9 mouse cellular contexts compared by ENCODE assay signal in the genomic region with DNA sequence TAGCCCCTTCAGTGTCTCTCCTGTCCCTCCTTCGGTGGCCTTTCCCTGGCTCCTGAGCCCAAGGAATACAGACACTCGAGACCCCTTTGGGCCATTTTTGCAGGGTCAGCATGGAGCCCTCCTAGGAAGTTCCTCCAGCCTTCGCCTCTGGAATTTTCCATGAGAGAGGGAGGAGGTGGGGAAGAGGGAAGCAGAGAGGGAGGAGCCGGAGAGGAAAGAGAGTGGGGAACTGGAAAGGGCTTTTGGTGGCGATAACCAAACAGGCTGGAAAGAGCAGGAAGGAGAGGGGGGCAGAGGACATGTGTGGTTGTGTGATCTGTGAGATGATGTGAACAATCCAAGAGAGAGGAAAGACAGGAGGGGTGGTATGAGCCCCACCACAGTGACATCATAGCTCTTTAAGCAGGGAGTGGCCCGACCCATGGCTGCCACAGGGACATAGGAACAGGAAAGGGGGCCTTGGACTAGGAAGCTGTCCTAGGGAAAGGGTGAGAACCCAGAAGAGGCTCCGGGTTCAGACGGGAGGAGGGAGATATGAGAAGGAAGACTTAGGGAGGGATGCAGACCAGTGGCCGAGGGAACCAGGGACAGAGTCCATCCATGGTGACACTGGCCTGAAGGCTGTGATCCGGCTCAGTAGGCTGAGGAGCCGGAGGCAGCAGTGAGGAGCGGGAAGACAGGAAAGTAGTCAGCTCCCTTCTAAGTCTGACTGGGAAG. TPM values are rescaled to one million over a fixed set of nuclear protein-coding genes. Genes with fewer than 3 reads are reported as not detected.
A peak's percentile ranks its signal among the peaks of the same experiment; 100 is the strongest.
DNase-seq lines count a peak whose midpoint lies in the region; ATAC-seq and TF ChIP-seq lines count a peak whose summit lies in the region.
"Had no signal": no experiment of that assay in that cellular context is flagged by ENCODE, and none has a peak within 500 bp of the region (broad histone marks: within the 10 kb centered on the region; RNA-seq: fewer than 3 reads in every experiment).

No protein-coding gene starts in this region.

- H3K4me2 ChIP-seq in forebrain, embryonic 13.5 days = no peak overlapping the region
- no peak overlapping the region for H3K4me2 ChIP-seq in midbrain, embryonic 16.5 days (ENCODE audit: low read length)
- no peak overlapping the region for H3K4me2 ChIP-seq in midbrain, postnatal 0 days (ENCODE audit: low read depth, low read length, poor library complexity, severe bottlenecking)
- no peak overlapping the region for H3K4me2 ChIP-seq in limb, embryonic 13.5 days (replicated peaks)
- H3K4me2 ChIP-seq in stomach, embryonic 16.5 days (ENCODE audit: low read depth, low read length) = no peak overlapping the region

- WGBS in forebrain, embryonic 10.5 days = 63% methylated on average over 12 of the region's 12 CpGs
- 62% methylated on average over 12 of the region's 12 CpGs for WGBS in forebrain, embryonic 13.5 days
- WGBS in midbrain, embryonic 16.5 days = 56% methylated on average over 12 of the region's 12 CpGs
- 62% methylated on average over 12 of the region's 12 CpGs for WGBS in midbrain, postnatal 0 days
- WGBS in limb, embryonic 13.5 days = 53% methylated on average over 12 of the region's 12 CpGs
- WGBS in stomach, embryonic 16.5 days = 51% methylated on average over 12 of the region's 12 CpGs

- no peak overlapping the region for H3K9ac ChIP-seq in forebrain, embryonic 13.5 days
- 0 out of 2 replicates have a peak overlapping the region, but pooled peaks have one; percentile 36 for H3K9ac ChIP-seq in midbrain, embryonic 16.5 days (ENCODE audit: low read depth, low read length)
- H3K9ac ChIP-seq in midbrain, postnatal 0 days (replicated peaks; ENCODE audit: low read length, poor library complexity, severe bottlenecking) = no peak overlapping the region
- peak overlapping the region; percentile 43 for H3K9ac ChIP-seq in limb, embryonic 13.5 days
- H3K9ac ChIP-seq in stomach, embryonic 16.5 days (ENCODE audit: low read length) = peak overlapping the region; percentile 40

- no peak for TF ChIP-seq CTCF in midbrain, postnatal 0 days (IDR thresholded peaks at IDR 0.05)

- peaks cover 28% of the 10 kb centered on the region for H3K27me3 ChIP-seq in forebrain, embryonic 10.5 days (ENCODE audit: poor library complexity, severe bottlenecking)
- 0 out of 2 replicates have a peak, but pooled peaks cover 2% of the 10 kb centered on the region for H3K27me3 ChIP-seq in forebrain, embryonic 13.5 days
- H3K27me3 ChIP-seq in midbrain, embryonic 16.5 days (ENCODE audit: control insufficient read depth, insufficient read depth, low read depth, low read length) = no peaks in the 10 kb centered on the region; the same call in 1 of the 2 replicates
- H3K27me3 ChIP-seq in midbrain, postnatal 0 days (ENCODE audit: insufficient read depth, low read length) = no peaks in the 10 kb centered on the region
- peaks cover 17% of the 10 kb centered on the region for H3K27me3 ChIP-seq in limb, embryonic 13.5 days
- H3K27me3 ChIP-seq in stomach, embryonic 16.5 days (ENCODE audit: control insufficient read depth, insufficient read depth, low read length) = no peaks in the 10 kb centered on the region

- DNase-seq in forebrain, embryonic 10.5 days (ENCODE audit: extremely low spot score, low spot score) = no peak
- DNase-seq in midbrain, postnatal 0 days (ENCODE audit: low spot score) = no peak
- no peak for DNase-seq in left cerebral cortex, adult 11 months (ENCODE audit: low spot score)
- no peak for DNase-seq in left cerebral cortex, adult 8-10 months (ENCODE audit: low spot score in 2 of 2)

- peaks cover 20% of the 10 kb centered on the region for H3K4me1 ChIP-seq in forebrain, embryonic 10.5 days
- H3K4me1 ChIP-seq in forebrain, embryonic 13.5 days = peaks cover 8% of the 10 kb centered on the region
- H3K4me1 ChIP-seq in midbrain, embryonic 16.5 days (ENCODE audit: control insufficient read depth, insufficient read depth, low read length) = no peaks in the 10 kb centered on the region
- H3K4me1 ChIP-seq in midbrain, postnatal 0 days (ENCODE audit: insufficient read depth, low read length) = no peaks in the 10 kb centered on the region
- peaks cover 33% of the 10 kb centered on the region for H3K4me1 ChIP-seq in limb, embryonic 13.5 days
- peaks cover 25% of the 10 kb centered on the region for H3K4me1 ChIP-seq in stomach, embryonic 16.5 days (ENCODE audit: control insufficient read depth, insufficient read depth, low read length)

- no peaks in the 10 kb centered on the region for H3K36me3 ChIP-seq in forebrain, embryonic 10.5 days (replicated peaks)
- no peaks in the 10 kb centered on the region for H3K36me3 ChIP-seq in forebrain, embryonic 13.5 days (ENCODE audit: poor library complexity, severe bottlenecking)
- no peaks in the 10 kb centered on the region for H3K36me3 ChIP-seq in midbrain, embryonic 16.5 days (ENCODE audit: control insufficient read depth, insufficient read depth, low read length)
- no peaks in the 10 kb centered on the region for H3K36me3 ChIP-seq in midbrain, postnatal 0 days (ENCODE audit: insufficient read depth, low read length)
- H3K36me3 ChIP-seq in limb, embryonic 13.5 days = no peaks in the 10 kb centered on the region
- H3K36me3 ChIP-seq in stomach, embryonic 16.5 days (ENCODE audit: control insufficient read depth, insufficient read depth, low read length) = no peaks in the 10 kb centered on the region

- H3K9me3 ChIP-seq in forebrain, embryonic 10.5 days = no peaks in the 10 kb centered on the region
- H3K9me3 ChIP-seq in forebrain, embryonic 13.5 days (replicated peaks) = no peaks in the 10 kb centered on the region
- H3K9me3 ChIP-seq in midbrain, embryonic 16.5 days (replicated peaks; ENCODE audit: control insufficient read depth, low read length, poor library complexity, severe bottlenecking) = no peaks in the 10 kb centered on the region
- H3K9me3 ChIP-seq in midbrain, postnatal 0 days (ENCODE audit: low read length) = no peaks in the 10 kb centered on the region
- no peaks in the 10 kb centered on the region for H3K9me3 ChIP-seq in limb, embryonic 13.5 days
- no peaks in the 10 kb centered on the region for H3K9me3 ChIP-seq in stomach, embryonic 16.5 days (replicated peaks; ENCODE audit: control insufficient read depth, low read length)

- ATAC-seq in forebrain, embryonic 13.5 days = no peak
- no peak for ATAC-seq in midbrain, embryonic 16.5 days
- ATAC-seq in midbrain, postnatal 0 days (ENCODE audit: low FRiP score) = no peak
- ATAC-seq in limb, embryonic 13.5 days (ENCODE audit: low FRiP score, low read depth) = peak; percentile 16; the same call in 1 of the 2 replicates
- peak; percentile 38; the same call in 1 of the 2 replicates for ATAC-seq in stomach, embryonic 16.5 days (ENCODE audit: insufficient read depth, low FRiP score)

- no peak overlapping the region for H3K4me3 ChIP-seq in forebrain, embryonic 10.5 days
- no peak overlapping the region for H3K4me3 ChIP-seq in forebrain, embryonic 13.5 days
- H3K4me3 ChIP-seq in midbrain, embryonic 16.5 days (ENCODE audit: low read depth, low read length) = no peak overlapping the region
- no peak overlapping the region for H3K4me3 ChIP-seq in midbrain, postnatal 0 days (ENCODE audit: low read depth, low read length)
- no peak overlapping the region for H3K4me3 ChIP-seq in limb, embryonic 13.5 days
- H3K4me3 ChIP-seq in stomach, embryonic 16.5 days (replicated peaks; ENCODE audit: low read length) = no peak overlapping the region

- 0 out of 2 replicates have a peak overlapping the region, but pooled peaks have one; percentile 13 for H3K27ac ChIP-seq in forebrain, embryonic 10.5 days
- no peak overlapping the region for H3K27ac ChIP-seq in forebrain, embryonic 13.5 days
- H3K27ac ChIP-seq in midbrain, embryonic 16.5 days (ENCODE audit: low read length) = no peak overlapping the region
- H3K27ac ChIP-seq in midbrain, postnatal 0 days (ENCODE audit: low read depth, low read length) = no peak overlapping the region
- H3K27ac ChIP-seq in limb, embryonic 13.5 days = peak overlapping the region; percentile 24
- peak overlapping the region; percentile 81 for H3K27ac ChIP-seq in stomach, embryonic 16.5 days (ENCODE audit: low read length)

RNA-seq across cellular contexts. Expression of a gene that starts 6.4 kb away (rescaled TPM):
- 4.7 and 4.8 TPM in 2 replicates for polyA plus RNA-seq in forebrain, embryonic 10.5 days (2016; fragmentation: Nextera tagmentation; extraction: Ambion mirVana)
- 1.8 and 2.1 TPM in 2 replicates for polyA plus RNA-seq in forebrain, embryonic 13.5 days (2015; fragmentation: Nextera tagmentation; extraction: Ambion mirVana)
- 4.6 and 4.8 TPM in 2 replicates for polyA plus RNA-seq in midbrain, embryonic 16.5 days (2015; fragmentation: Nextera tagmentation; extraction: Ambion mirVana)
- 7.6 and 9.0 TPM in 2 replicates for total RNA-seq in midbrain, postnatal 0 days (2014; rRNA removed)
- polyA plus RNA-seq in midbrain, postnatal 0 days (2015; fragmentation: Nextera tagmentation; extraction: Ambion mirVana) = 5.2 and 6.0 TPM in 2 replicates
- 5.8 and 7.0 TPM in 2 replicates for polyA plus RNA-seq in limb, embryonic 13.5 days (2015; fragmentation: Nextera tagmentation; extraction: Ambion mirVana)
- 9.5 and 13.9 TPM in 2 replicates for polyA plus RNA-seq in stomach, embryonic 16.5 days (2015; fragmentation: Nextera tagmentation; extraction: Ambion mirVana)
- total RNA-seq in left cerebral cortex, adult 8-10 months (2022) = 1 to 10 TPM; 4.1 to 6.4 (median 4.7) TPM
- total RNA-seq: common myeloid progenitor, adult 5-6 weeks had no signal

RNA-seq across cellular contexts. Expression of a gene that starts 42.5 kb away (rescaled TPM):
- not detected in 2 replicates for polyA plus RNA-seq in forebrain, embryonic 10.5 days (2016; fragmentation: Nextera tagmentation; extraction: Ambion mirVana)
- not detected in 2 replicates for polyA plus RNA-seq in forebrain, embryonic 13.5 days (2015; fragmentation: Nextera tagmentation; extraction: Ambion mirVana)
- 0.05 TPM in 1 of 2 replicates, not detected in the other for polyA plus RNA-seq in midbrain, embryonic 16.5 days (2015; fragmentation: Nextera tagmentation; extraction: Ambion mirVana)
- 0.05 TPM in 1 of 2 replicates, not detected in the other for total RNA-seq in midbrain, postnatal 0 days (2014; rRNA removed)
- polyA plus RNA-seq in midbrain, postnatal 0 days (2015; fragmentation: Nextera tagmentation; extraction: Ambion mirVana) = 0.05 TPM in 1 of 2 replicates, not detected in the other
- not detected in 2 replicates for polyA plus RNA-seq in limb, embryonic 13.5 days (2015; fragmentation: Nextera tagmentation; extraction: Ambion mirVana)
- polyA plus RNA-seq in stomach, embryonic 16.5 days (2015; fragmentation: Nextera tagmentation; extraction: Ambion mirVana) = 0.12 TPM in 1 of 2 replicates, not detected in the other
- total RNA-seq in left cerebral cortex, adult 8-10 months (2022) = under 1 TPM in 2 of 4 experiments, not detected in 2; 0.38 to 0.39 TPM
- total RNA-seq: common myeloid progenitor, adult 5-6 weeks had no signal

Comparison
In these comparisons a context has a peak if more than half of its experiments do, and no peak if none do; other contexts are left out.
1. H3K27ac ChIP-seq: peak in forebrain, embryonic 10.5 days (single experiment), limb, embryonic 13.5 days (single experiment) and stomach, embryonic 16.5 days (single experiment); none in forebrain, embryonic 13.5 days (single experiment), midbrain, embryonic 16.5 days (single experiment) and midbrain, postnatal 0 days (single experiment).
2. H3K9ac ChIP-seq: peak in midbrain, embryonic 16.5 days (single experiment), limb, embryonic 13.5 days (single experiment) and stomach, embryonic 16.5 days (single experiment); none in forebrain, embryonic 13.5 days (single experiment) and midbrain, postnatal 0 days (single experiment).
3. ATAC-seq: peak in limb, embryonic 13.5 days (single experiment) and stomach, embryonic 16.5 days (single experiment); none in forebrain, embryonic 13.5 days (single experiment), midbrain, embryonic 16.5 days (single experiment) and midbrain, postnatal 0 days (single experiment).